Mouse (Mus musculus): ENCODE results near the gene Vsx2. TPM values are rescaled to one million over a fixed set of nuclear protein-coding genes. Genes with fewer than 3 reads are reported as not detected.

Vsx2 gene
- 0.28 and 0.44 TPM in 2 replicates for polyA plus RNA-seq (2012; rRNA removed)

DNA sequence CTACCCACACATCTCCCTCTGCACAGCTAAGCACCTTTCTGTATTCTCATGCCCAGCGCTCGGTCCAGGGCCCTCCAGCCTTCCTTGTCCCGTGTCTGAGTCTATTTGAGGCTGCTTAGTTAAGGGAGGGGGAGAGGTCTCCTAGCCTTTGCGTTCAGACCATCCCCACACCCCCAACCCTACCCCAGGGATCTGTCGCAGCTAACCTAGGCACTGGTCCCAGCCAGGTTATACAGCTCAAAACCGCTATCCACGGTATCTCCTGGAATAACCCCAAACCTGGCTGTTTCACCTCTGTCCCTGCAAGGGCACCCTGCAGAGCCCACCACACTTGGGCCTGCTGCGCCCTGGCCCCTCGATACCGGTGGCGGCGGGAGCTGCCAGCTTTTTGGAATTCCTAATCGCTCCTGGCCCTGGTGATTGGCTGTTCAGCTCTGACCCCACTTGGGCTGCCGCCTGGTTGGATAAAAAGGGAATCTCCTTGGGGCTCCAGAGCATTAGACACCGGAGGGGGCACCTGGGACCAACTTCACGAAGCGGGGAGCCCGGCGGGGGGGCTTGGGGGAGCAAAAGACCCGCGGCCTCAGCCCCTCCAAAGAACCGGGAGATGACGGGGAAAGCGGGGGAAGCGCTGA lies at the start of gene Vsx2:
Gene Vsx2, plus strand, starts transcription at position 427 of the 635 bp plus-strand sequence.

GRCm38 (mm10) chr12:84616977-84617630 lies 47.5 kb downstream of the Vsx2 start, which contains the start of gene Abcd4:
TSS of gene Abcd4 (minus strand) at chr12:84617413.

DNA sequence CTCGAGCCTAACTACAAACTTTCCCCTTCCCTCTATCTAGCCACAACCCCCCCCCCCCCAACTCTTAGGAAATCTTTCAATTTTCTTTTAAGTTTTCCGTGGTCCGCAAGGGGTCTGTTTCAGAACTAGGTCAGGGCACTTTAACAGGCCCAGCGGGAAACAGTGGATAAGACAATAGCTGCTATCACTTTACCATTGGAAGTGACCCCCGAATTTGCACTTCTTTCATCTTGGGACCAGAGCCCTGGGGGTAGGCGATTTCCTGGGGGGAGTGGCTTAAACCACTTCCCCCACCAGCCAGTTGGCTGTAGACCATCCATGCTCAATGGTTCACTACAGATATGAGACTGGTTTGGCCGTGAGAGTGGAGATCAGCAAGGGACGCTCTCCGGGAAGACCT lies 71.1 kb downstream of the Vsx2 start, which contains the start of gene Vrtn:
Gene Vrtn, plus strand, starts transcription at position 366 of the 400 bp plus-strand sequence.

Other genes with a start within 250 kb of the Vsx2 start
- gene Coq6, start 208.1 kb upstream of the Vsx2 start, polyA plus RNA-seq (2012; rRNA removed), result 53.8 and 70.6 TPM in 2 replicates
- gene Fam161b, start 207.9 kb upstream of the Vsx2 start, polyA plus RNA-seq (2012; rRNA removed), result 1.7 and 1.9 TPM in 2 replicates
- gene Entpd5, start 160.7 kb upstream of the Vsx2 start, polyA plus RNA-seq (2012; rRNA removed), result 4.2 and 5.4 TPM in 2 replicates
- gene Bbof1, start 160.7 kb upstream of the Vsx2 start, polyA plus RNA-seq (2012; rRNA removed), result 0.24 and 0.33 TPM in 2 replicates
- gene Rnf113a2, start 152.6 kb upstream of the Vsx2 start, polyA plus RNA-seq (2012; rRNA removed), result 2.2 and 3.2 TPM in 2 replicates
- 11.9 and 14.0 TPM in 2 replicates for gene Aldh6a1, start 118.8 kb upstream of the Vsx2 start, polyA plus RNA-seq (2012; rRNA removed)
- 6.6 and 8.4 TPM in 2 replicates for gene Lin52, start 118.3 kb upstream of the Vsx2 start, polyA plus RNA-seq (2012; rRNA removed)
- 22.4 and 25.0 TPM in 2 replicates for gene Abcd4, start 47.7 kb downstream of the Vsx2 start, polyA plus RNA-seq (2012; rRNA removed)
- 5.7 and 6.7 TPM in 2 replicates for gene Vrtn, start 71.3 kb downstream of the Vsx2 start, polyA plus RNA-seq (2012; rRNA removed)
- gene Syndig1l, start 129.1 kb downstream of the Vsx2 start, polyA plus RNA-seq (2012; rRNA removed), result not detected in 2 replicates
- 189 and 241 TPM in 2 replicates for gene Npc2, start 203.4 kb downstream of the Vsx2 start, polyA plus RNA-seq (2012; rRNA removed)
- 33.2 and 37.2 TPM in 2 replicates for gene Isca2, start 203.5 kb downstream of the Vsx2 start, polyA plus RNA-seq (2012; rRNA removed)